Mouse (Mus musculus) C2C12 (cell line): Measurements from ENCODE around the gene Vti1a. TPM values are rescaled to one million over a fixed set of nuclear protein-coding genes. Genes with fewer than 3 reads are reported as not detected.

Experiments
- H3K27me3 ChIP-seq: one replicate; pipeline ENCODE4 v1.6.1; 2011; ENCODE audit not compliant: control insufficient read depth, insufficient read depth, insufficient read length
- H3K36me3 ChIP-seq: one replicate; pipeline ENCODE4 v1.6.1; 2011; ENCODE audit not compliant: control insufficient read depth, insufficient read depth
- H3K4me3 ChIP-seq: one replicate; pipeline ENCODE4 v1.5.1; 2011; ENCODE audit warnings: mild to moderate bottlenecking, control low read depth; ENCODE audit not compliant: poor library complexity, insufficient read depth, severe bottlenecking
- H3K79me2 ChIP-seq: one replicate; pipeline ENCODE4 v1.6.1; 2011; ENCODE audit not compliant: control insufficient read depth, insufficient read depth
- H3K79me3 ChIP-seq: one replicate; pipeline ENCODE4 v1.6.1; 2011; ENCODE audit warnings: low read depth, control low read depth
- H3ac ChIP-seq: one replicate; pipeline ENCODE3; 2011; ENCODE audit warnings: low read depth; ENCODE audit not compliant: control insufficient read depth, insufficient read length
- CEBPB ChIP-seq: IDR thresholded peaks from one replicate; pipeline ENCODE4 v1.6.1; 2011; ENCODE audit warnings: low read depth, mild to moderate bottlenecking, control low read depth, moderate library complexity
- CTCF ChIP-seq: IDR thresholded peaks from one replicate; pipeline ENCODE4 v1.5.1; 2011; ENCODE audit not compliant: control insufficient read depth, insufficient read depth, insufficient read length
- FOSL1 ChIP-seq: IDR thresholded peaks from one replicate; pipeline ENCODE4 v1.8.0; 2011; ENCODE audit warnings: mild to moderate bottlenecking, low read length; ENCODE audit not compliant: poor library complexity, insufficient read depth, severe bottlenecking
- MAX ChIP-seq: IDR thresholded peaks from one replicate; pipeline ENCODE4 v1.6.1; 2011; ENCODE audit warnings: mild to moderate bottlenecking, control low read depth
- MYOD1 ChIP-seq: IDR thresholded peaks from one replicate; pipeline ENCODE4 v1.6.1; 2011; ENCODE audit warnings: low read depth; ENCODE audit not compliant: control insufficient read depth, insufficient read length
- MYOG ChIP-seq: IDR thresholded peaks from one replicate; pipeline ENCODE4 v1.6.1; 2011; ENCODE audit not compliant: control insufficient read depth, insufficient read length; ENCODE audit errors: extremely low read depth
- USF1 ChIP-seq: IDR thresholded peaks from one replicate; pipeline ENCODE4 v1.6.1; 2011; ENCODE audit warnings: low read depth, mild to moderate bottlenecking, control low read depth, moderate library complexity
- polyA plus RNA-seq: library from polyadenylated mRNA; unstranded; fragments of >200 nt; fragmentation: generic; extraction: Trizol; gene quantifications from one replicate; pipeline ENCODE4 v1.2.1, GENCODE M21; 2012; ENCODE audit warnings: missing spikeins

The Vti1a gene
- polyA plus RNA-seq, 1 experiment, result 10.4 TPM

- Histone ChIP-seq H3K79me2 (no peaks in the 10 kb centered on the region), H3K27me3 (no peaks in the 10 kb centered on the region), H3K36me3 (no peaks in the 10 kb centered on the region), H3K79me3 (no peaks in the 10 kb centered on the region), H3ac (no peak overlapping the region), H3K4me3 (no peak overlapping the region)
- TF ChIP-seq CTCF (no peak), MAX (no peak), FOSL1 (no peak), CEBPB (no peak), MYOD1 (no peak), USF1 (no peak), MYOG (no peak)
These were observed 280.0 kb downstream of the Vti1a start for GRCm38 (mm10) chr19:55595945-55596649.

- H3ac ChIP-seq, result no peak overlapping the region
- H3K79me3 ChIP-seq, result no peaks in the 10 kb centered on the region
- no peaks in the 10 kb centered on the region for H3K27me3 ChIP-seq
- TF ChIP-seq USF1 (no peak), CEBPB (no peak), MYOG (no peak), MAX (no peak), FOSL1 (no peak), MYOD1 (no peak), CTCF (no peak)
- no peaks in the 10 kb centered on the region for H3K36me3 ChIP-seq
- H3K4me3 ChIP-seq, result no peak overlapping the region
- H3K79me2 ChIP-seq, result no peaks in the 10 kb centered on the region
These were observed 280.7 kb downstream of the Vti1a start for GRCm38 (mm10) chr19:55596804-55597203.

GRCm38 (mm10) chr19:55597296-55597695, 281.2 kb downstream of the Vti1a start:
- H3K36me3 ChIP-seq, result no peaks in the 10 kb centered on the region
- H3K79me2 ChIP-seq, result no peaks in the 10 kb centered on the region
- no peak overlapping the region for H3K4me3 ChIP-seq
- H3ac ChIP-seq, result no peak overlapping the region
- no peak for TF ChIP-seq USF1
- TF ChIP-seq MYOG, result no peak
- TF ChIP-seq FOSL1, result no peak
- no peaks in the 10 kb centered on the region for H3K27me3 ChIP-seq
- H3K79me3 ChIP-seq, result no peaks in the 10 kb centered on the region

- H3ac ChIP-seq, result no peak overlapping the region
- no peaks in the 10 kb centered on the region for H3K79me3 ChIP-seq
- no peaks in the 10 kb centered on the region for H3K27me3 ChIP-seq
- H3K36me3 ChIP-seq, result no peaks in the 10 kb centered on the region
- no peaks in the 10 kb centered on the region for H3K79me2 ChIP-seq
- TF ChIP-seq USF1 (no peak), FOSL1 (no peak), MYOD1 (no peak), CTCF (no peak), MAX (no peak), CEBPB (no peak), MYOG (no peak)
- no peak overlapping the region for H3K4me3 ChIP-seq
These were observed 281.9 kb downstream of the Vti1a start for GRCm38 (mm10) chr19:55597951-55598350.

- Histone ChIP-seq H3K36me3 (no peaks in the 10 kb centered on the region), H3ac (no peak overlapping the region), H3K4me3 (no peak overlapping the region), H3K79me2 (no peaks in the 10 kb centered on the region), H3K27me3 (no peaks in the 10 kb centered on the region), H3K79me3 (no peaks in the 10 kb centered on the region)
- no peak for TF ChIP-seq MYOG
- no peak for TF ChIP-seq CEBPB
- no peak for TF ChIP-seq FOSL1
- no peak for TF ChIP-seq MAX
- no peak for TF ChIP-seq USF1
- no peak for TF ChIP-seq MYOD1
- no peak for TF ChIP-seq CTCF
These were observed 283.0 kb downstream of the Vti1a start for GRCm38 (mm10) chr19:55599124-55599523.

- H3K27me3 ChIP-seq, result no peaks in the 10 kb centered on the region
- no peaks in the 10 kb centered on the region for H3K79me3 ChIP-seq
- no peaks in the 10 kb centered on the region for H3K36me3 ChIP-seq
- H3K79me2 ChIP-seq, result no peaks in the 10 kb centered on the region
- no peak for TF ChIP-seq MAX
- no peak overlapping the region for H3K4me3 ChIP-seq
- H3ac ChIP-seq, result no peak overlapping the region
These were observed 291.6 kb downstream of the Vti1a start for GRCm38 (mm10) chr19:55607725-55608124.
